Mouse (Mus musculus) MEL-GATA-1-ER (cell line): ENCODE results near the gene Casp1.

Source experiments
- DNase-seq: peaks from one replicate; pipeline ENCODE4 v3.0.0-alpha.2; 2012; ENCODE audit warnings: low read depth; ENCODE audit errors: extremely low read depth

Casp1 gene

DNA sequence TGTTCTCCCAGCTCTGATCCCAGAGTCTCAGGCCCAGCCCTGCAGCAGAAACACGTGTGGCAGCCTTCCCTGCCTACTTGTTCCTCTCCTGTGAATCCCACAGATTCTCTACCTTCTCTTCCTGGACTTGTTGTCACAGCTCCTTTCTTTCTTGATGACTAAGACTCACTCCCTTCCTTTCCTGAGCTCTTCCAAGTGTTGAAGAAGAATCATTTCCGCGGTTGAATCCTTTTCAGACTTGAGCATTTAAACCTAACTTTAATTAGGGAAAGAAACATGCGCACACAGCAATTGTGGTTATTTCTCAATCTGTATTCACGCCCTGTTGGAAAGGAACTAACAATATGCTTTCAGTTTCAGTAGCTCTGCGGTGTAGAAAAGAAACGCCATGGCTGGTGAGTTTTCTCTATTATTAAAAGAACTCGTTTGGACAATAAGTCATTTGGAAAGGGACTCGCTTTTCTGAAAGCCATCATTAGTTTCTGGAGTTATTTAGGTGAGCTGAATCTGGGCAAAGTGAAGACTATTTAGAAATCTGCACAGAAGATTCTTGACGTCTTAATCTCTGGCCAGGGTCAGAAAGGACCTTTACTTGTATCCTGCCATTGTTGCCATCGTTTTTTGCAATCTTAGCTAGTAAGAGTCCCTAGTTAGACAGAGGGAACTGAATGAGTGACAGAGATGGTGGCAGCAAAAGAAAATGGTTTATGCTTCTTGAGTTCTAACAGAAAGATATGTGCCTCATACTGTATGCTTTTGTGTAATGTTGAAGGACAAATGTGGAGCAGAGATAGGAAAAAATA, at the start of gene Casp1:
Gene Casp1 (plus strand): TSS at position 189 of the 803 bp plus-strand sequence.
- DNase-seq, result no peak

DNA sequence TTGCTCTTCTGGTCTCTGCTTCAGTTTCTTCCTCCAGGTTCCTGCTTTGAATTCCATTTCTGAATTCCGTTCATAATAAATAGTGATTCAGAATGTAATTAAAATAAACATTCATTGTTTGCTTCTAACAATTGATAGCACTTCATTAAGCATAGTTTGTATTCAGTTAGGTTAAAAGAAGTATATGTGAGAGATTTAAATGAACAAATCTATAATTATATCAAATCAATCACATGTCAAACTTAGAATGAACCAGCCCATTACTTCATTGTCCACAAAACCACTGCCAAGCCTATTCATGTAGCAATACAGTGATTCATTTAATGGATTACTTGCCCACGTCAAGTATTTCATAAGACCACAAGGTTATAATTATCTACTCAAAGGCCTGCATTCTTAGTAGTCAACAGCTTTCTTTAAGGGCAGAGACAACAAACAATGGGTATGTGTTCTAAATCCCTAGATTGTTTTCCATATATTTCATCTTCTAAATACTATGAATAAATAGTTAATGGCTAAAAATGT, 34.3 kb upstream of the Casp1 start:
- no peak for DNase-seq

DNA sequence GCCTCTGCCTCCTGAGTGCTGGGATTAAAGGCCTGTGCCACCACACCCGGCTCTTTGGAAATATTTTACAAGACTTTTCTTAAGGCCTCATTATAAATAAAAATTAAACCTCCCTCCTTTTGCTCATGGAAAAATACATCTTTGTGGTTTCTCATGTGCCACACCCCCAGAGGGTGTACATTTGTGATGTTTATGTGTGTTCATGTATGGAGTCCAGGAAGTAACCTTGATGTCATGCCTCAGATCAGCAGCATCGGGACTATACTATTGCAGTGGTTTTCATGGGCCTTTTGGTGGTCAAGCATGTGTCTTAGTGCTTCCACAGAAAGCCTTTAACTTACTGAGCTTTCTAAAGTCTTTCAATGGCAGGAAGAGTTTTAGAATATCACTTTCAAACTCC, 28.0 kb upstream of the Casp1 start:
- no peak for DNase-seq

DNA sequence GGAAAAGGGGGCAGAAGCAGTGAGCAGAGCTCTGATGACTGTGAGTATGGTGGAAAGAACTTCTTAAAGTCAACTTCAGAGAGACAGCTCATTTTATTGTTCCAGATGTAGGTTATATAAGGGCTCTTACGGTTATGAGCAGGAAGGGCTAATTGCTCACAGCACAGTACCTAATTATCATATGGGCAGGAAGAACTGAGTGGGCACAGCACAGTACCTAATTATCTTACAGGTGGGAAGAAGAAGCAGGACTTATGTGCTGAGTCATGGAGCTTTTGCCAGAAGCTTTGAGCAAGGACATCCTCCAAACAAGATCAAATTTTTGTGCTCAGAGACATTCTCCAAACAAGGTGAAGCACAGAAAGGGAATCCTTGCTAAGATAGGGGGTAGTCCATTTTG, 27.4 kb upstream of the Casp1 start:
- DNase-seq, result no peak

DNA sequence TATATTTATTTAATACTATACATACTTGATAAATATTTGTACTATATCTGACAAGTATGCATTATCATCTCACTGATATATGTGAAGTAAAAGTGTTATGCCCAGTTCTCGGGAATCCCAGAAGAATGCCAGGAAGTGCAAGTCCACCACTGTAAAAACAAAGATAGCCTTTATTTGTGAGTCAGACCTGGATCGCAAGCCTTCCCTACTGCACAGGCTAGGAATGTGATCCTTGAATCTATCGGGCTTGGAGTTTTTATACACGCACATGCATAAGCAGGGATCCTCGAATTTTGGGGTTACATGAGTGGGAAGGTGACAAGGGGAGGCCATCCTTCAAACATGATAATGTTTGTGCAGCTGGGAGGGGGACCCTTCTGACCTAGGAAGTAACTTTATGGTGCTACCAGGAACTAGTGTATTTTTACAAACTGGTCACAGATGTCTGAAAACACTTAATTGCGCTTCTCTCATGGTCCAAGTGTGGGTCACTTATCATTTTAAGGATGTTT, 26.9 kb upstream of the Casp1 start:
- no peak for DNase-seq

DNA sequence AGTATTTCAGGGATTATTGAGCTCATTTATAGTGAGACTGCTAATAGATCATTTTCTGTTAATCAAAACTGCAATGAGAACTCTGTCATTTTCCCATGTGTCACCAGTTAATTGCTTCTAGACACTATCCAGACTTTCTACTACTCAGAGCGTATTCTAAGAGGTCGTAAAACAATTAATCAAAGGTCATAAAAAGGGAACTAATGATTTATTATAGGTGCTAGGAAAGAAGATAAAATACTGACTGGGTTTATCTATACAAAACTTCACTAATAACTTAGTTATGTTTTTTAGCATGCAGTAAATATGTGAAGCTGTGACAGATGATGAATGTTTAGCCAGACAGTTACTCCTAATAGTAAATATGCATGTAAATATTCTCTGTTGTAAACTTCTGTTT, 12.2 kb upstream of the Casp1 start:
- no peak for DNase-seq

DNA sequence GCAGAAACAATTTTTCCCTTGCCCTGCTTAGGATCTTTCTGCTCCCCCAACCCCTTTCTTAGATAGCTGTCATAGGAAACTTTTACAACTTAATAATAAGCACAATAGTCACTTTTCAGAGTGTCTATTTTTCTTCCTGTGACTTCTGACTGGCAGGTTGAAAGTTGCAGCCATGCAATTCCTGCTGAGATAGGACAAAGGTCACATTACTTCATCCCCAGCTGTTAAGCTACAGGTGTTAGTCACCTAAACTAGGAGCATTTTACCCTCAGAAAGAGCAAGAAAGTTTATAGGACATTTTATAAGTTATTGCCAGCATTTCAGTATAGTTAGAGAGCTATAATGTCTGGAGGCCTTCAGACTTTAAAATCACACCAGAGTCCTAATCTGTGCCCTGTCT, 11.7 kb upstream of the Casp1 start:
- DNase-seq, result no peak

DNA sequence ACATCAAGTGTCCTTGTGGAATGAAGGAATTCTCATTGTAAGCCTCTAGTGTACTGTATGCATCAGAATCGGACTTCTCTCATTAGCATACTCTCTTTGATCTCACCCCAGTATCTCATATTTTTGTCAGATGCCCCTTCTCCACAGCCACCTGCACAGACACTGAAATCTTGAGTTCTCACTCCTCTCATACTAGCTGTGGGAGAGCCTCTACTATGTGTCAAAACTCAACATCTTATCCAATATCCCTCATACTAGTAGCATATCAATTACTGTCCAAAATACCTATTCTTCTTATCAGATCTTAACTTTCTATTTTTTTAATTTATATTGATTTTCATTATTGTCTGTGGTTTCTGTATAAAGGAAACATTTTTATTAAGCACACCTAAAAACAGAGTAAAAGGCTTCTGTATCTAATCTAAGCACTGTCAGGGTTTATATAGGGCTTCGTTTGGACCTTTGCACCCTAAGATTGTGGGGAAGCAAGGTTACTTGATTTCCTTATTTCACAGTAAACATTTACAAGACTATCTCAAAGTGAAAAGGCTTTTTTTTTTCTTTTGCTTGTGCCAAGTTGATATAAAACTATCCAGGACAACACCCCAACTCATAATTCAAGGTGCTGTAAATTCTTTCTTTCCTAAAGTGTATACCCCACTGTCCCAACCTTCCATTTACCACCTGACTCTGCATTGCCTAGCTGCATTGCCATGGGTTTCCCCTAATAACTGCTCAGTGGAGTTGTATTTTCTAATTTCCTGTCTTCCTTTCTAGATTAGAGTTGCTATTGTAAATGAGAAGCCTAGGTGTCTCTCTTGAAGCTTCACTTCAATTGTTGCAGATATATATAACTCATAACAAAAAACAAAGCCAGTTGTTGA, 1.7 kb upstream of the Casp1 start:
- no peak for DNase-seq

DNA sequence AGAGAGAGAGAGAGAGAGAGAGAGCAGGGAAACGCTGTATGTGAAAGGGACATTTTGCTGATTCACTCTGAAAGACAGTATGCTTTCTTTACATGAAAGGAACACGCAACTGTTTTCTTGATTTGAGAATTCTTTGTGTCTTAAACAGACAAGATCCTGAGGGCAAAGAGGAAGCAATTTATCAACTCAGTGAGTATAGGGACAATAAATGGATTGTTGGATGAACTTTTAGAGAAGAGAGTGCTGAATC, 740 bp downstream of the Casp1 start:
- no peak for DNase-seq

DNA sequence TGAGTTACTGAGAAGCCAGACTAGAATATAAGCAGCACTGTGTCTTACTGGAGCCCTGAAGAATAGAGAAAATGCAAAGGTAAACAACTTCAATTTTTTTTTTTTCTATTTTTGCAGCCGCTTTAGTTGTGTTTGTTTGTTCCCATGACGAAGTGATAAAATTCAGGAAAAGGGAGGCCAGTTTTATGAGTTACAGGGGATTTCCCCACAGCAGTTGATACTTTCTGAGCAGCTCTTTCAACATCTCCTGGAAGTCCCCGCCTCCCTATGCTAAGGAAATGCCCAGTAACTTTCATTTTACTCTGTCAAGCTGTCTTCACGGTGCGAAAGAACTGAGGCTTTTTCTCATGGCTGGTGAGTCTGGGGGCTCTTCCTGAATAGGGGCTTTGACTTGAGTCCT, 10.2 kb downstream of the Casp1 start, which contains the start of gene Casp4:
Gene Casp4 (plus strand): TSS at position 268 of the 400 bp plus-strand sequence.
- no peak for DNase-seq

DNA sequence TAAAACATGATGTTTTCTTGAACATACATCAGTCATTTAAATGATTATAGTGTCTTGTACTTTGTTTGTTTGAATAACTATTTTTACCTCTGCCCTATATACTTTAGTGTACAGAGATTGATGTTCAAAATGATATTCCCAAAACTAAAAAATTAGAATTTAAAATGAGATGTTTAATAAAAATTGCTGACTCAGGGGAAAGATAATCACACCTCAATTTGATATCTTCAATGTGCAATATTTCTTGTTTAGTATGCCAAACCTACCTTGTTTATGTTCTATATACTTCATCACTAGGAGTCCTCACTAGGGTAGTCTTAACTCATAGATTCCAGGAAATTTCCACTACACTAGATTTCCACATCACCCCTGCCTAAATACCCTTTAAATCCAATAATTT, 11.8 kb downstream of the Casp1 start:
- no peak for DNase-seq

DNA sequence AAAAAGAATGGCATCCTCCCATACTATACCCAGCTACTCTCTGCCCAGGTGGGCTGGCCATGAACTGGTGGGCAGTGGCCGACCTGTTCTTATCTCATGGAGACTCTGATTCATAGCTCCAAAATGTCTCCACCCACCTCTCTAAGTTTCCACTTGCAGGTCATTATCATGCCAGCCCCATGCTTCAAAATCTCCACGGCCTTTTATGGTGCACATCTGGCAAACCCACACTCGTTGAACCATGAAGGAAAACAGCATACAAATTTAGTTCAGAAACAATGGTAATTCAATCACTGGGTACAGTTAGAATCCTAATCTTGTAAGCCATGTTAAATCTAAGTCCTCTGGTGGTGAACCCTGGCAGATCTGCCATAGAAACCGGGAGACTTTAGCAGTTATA, 13.1 kb downstream of the Casp1 start:
- DNase-seq, result no peak

DNA sequence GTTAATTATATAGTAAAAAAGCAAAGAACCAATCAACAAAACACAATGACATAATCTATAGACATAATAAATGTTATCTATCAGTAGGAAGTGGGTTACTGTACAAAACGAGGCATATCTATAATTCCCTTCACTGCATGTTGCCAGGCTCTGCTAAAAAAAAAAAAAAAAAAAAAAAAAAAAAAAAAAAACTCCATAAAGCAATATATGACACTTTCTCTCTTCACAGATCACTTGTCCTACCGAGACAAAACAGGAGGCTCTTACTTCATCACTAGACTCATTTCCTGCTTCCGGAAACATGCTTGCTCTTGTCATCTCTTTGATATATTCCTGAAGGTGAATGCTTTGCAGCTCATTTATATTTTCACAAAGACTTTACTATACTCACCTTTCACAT, 29.9 kb downstream of the Casp1 start:
- DNase-seq, result no peak

DNA sequence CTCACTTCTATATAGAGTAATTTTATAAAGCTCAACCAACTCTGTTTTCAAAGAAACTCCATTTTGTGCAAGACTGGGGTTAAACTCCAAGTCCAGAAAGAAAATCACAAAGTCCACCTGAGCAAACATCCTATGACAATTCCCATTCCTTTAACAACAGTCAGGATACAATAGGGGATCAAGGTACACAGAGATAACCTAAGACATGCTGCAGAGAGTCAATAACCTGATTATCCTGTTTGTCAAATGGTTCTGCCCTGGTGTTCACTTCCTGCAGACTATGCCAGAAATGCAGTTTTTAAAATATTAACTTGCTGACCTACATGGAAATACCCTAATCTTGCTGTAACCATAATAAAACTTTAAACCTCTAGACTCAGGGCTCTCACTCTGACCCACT, 34.1 kb downstream of the Casp1 start:
- no peak for DNase-seq

DNA sequence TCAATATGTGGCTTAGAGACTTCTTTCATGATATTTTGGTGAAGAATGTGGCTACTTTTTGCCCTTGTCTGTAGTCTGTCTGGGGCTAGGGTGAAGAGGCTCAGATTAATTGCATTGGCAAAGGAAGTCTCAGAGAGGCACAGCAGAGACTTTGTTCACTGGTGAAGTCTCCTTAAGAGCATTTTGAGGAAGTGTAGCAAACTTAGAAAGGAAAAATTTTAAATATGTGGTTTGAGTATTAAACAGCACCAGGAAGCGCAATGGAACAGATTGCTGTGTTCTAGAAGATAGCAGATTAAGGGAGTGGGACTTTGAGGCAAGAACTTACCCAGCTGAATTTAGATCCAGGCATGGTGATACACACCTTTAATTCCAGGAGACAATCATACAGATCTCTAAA, 35.1 kb downstream of the Casp1 start:
- no peak for DNase-seq

DNA sequence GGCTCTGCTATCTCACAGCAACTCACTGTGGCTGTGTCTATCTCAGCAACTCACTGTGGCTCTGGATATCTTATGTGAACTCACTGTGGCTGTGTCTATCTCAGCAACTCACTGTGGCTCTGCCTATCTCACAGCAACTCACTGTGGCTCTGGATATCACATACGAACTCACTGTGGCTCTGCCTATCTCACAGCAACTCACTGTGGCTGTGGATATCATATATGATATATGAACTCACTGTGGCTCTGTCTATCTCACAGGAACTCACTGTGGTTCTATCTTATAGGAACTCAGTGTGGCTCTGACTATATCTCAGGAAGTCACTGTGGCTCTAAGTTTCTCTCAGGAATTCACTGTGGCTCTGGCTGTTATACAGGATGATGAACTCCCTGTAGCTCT, 44.8 kb downstream of the Casp1 start:
- DNase-seq, result no peak

DNA sequence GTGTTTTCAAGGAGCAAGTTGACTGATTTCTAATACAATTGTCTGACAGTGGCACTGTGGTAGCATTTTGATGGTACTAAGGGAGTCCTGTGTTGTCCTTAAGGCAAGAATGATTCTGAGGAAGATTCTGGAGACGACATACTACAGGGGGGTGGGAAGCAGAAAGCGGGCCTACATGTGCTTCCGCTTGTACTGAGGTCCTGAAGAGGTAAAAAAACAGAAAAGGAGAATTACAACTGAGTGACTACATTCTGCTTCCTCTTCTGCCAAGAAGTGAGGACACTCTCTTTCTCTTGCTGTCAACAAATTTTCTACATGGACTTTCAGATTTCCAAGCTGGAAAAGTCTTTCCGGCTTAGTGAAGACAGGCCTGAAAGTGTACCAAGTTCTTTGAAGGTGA, 45.8 kb downstream of the Casp1 start:
- DNase-seq, result no peak

DNA sequence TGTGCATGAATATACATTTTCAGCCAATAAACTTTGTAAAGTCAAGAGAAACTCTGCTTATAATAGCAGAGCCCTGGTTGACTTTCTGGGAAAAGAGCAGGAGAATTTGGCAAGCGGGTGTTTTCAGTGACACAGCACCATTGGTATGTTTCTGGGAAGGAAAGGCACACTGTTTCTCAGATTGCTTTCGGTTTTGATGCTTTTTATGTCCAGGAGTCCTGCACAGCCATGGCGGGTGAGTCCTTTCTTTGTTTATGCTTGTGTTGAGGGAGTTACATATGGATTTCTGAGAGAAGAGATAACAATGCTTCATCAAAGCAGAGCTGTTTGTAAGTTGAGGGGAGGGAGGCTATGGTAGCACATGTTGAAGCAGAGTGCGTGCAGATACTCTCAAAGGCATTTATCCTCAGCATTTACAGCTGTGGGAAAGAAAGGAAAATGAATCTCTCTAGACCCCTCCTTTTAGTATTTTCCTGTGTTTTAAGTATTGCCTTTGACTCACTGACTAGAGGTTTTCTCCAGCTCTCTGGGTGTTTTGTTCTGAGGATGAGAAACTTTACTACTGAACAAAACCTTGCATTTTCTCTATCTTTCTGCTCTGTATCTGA, 47.1 kb downstream of the Casp1 start, which contains the start of gene Casp12:
Gene Casp12 (plus strand): TSS at position 140 of the 608 bp plus-strand sequence.
- DNase-seq, result no peak

DNA sequence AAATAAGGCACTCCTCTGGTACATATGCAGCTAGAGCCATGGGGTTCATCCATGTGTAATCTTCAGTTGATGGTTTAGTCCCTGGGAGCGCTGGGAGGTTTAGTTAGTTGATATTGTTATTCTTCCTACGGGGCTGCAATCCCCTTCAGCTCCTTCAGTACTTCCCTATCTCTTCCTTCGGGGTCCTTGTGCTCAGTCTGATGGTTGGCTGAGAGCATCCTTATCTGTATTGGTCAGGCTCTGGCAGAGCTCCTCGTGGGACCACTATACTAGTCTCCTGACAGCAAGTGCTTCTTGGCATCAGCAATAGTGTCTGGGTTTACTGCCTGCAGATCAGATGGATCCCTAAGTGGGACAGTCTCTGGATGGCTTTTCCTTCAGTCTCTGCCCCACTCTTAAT, 49.1 kb downstream of the Casp1 start:
- no peak for DNase-seq

DNA sequence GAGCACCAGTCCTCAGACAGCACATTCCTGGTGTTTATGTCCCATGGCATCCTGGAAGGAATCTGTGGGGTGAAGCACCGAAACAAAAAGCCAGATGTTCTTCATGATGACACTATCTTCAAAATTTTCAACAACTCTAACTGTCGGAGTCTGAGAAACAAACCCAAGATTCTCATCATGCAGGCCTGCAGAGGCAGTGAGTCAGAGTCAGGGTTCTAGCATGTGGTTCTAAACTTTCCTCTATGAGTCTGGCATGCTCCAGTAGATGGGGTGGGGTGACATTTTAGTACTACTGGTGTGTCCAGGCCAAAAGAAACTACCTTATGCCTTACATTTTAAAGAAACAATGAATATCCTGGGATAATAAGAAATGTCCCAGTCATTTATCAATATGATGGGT, 55.4 kb downstream of the Casp1 start:
- no peak for DNase-seq

DNA sequence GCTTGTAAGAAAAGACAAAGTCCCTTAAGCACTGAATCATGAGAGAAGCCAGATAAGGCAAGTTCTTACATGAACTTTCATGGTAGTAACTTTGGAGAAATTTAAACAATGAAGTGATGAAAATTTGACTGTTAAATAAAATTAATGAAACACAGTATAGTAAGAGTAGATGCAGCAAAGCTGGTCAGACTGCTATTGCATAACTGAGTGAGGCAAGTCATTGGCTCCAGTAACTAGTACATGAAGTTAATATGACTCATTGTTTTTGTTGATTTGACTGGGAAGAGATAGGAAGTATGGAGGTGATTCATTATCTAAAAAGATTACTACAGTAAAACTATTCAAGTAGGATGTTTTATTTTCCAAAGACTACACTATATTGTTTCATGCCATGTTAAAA, 58.5 kb downstream of the Casp1 start:
- no peak for DNase-seq
